Mouse (Mus musculus) B cell, adult 2 months (primary cell): ENCODE measurements at regions not wholly inside any gene's neighbourhood (a gene's known extent, or its start where the extent isn't known, plus 50 kb on each side); places are given as distances from the start of the nearest gene placed in this dataset.

Source experiments
- DNase-seq, 2 experiments: peaks; one replicate each; pipeline ENCODE4 v3.0.0; 2022

GRCm38 (mm10) chr14:72219523-72219922, 272.1 kb downstream of the Gm9195 start:
- DNase-seq, result no peak

- DNase-seq, result no peak
Observed at GRCm38 (mm10) chr14:72200307-72200706, 291.3 kb downstream of the Gm9195 start.

GRCm38 (mm10) chr14:72199900-72200299, 291.7 kb downstream of the Gm9195 start:
- no peak for DNase-seq

- no peak for DNase-seq
Observed at GRCm38 (mm10) chr14:72197972-72198371, 293.7 kb downstream of the Gm9195 start.

GRCm38 (mm10) chr14:72187329-72187984, 304.2 kb downstream of the Gm9195 start:
- DNase-seq, result no peak

GRCm38 (mm10) chr14:72175751-72176150, 315.9 kb downstream of the Gm9195 start:
- DNase-seq, result no peak

GRCm38 (mm10) chr14:72172549-72173405, 318.9 kb downstream of the Gm9195 start:
- DNase-seq, result no peak

- DNase-seq, result no peak
Observed at GRCm38 (mm10) chr14:72171777-72172176, 319.9 kb downstream of the Gm9195 start.

- no peak for DNase-seq
Observed at GRCm38 (mm10) chr14:72158537-72159323, 332.9 kb downstream of the Gm9195 start.

GRCm38 (mm10) chr14:72155197-72155907, 336.3 kb downstream of the Gm9195 start:
- no peak for DNase-seq

- no peak for DNase-seq
Observed at GRCm38 (mm10) chr14:72151676-72152075, 340.0 kb downstream of the Gm9195 start.

- no peak for DNase-seq
Observed at GRCm38 (mm10) chr14:72149463-72149862, 342.2 kb downstream of the Gm9195 start.

GRCm38 (mm10) chr14:72148886-72149285, 342.8 kb downstream of the Gm9195 start:
- DNase-seq, result no peak

GRCm38 (mm10) chr14:72146381-72146780, 345.3 kb downstream of the Gm9195 start:
- DNase-seq, result no peak

- DNase-seq, result no peak
Observed at GRCm38 (mm10) chr14:72142883-72143487, 348.7 kb downstream of the Gm9195 start.

- no peak for DNase-seq
Observed at GRCm38 (mm10) chr14:72141136-72141535, 350.5 kb downstream of the Gm9195 start.

- no peak for DNase-seq
Observed at GRCm38 (mm10) chr14:72130149-72130548, 361.5 kb downstream of the Gm9195 start.

- no peak for DNase-seq
Observed at GRCm38 (mm10) chr14:72121786-72122185, 369.9 kb downstream of the Gm9195 start.

GRCm38 (mm10) chr14:72121006-72121405, 370.6 kb downstream of the Gm9195 start:
- DNase-seq, result no peak

GRCm38 (mm10) chr14:72116842-72117241, 374.8 kb downstream of the Gm9195 start:
- no peak for DNase-seq

- DNase-seq, result no peak
Observed at GRCm38 (mm10) chr14:72113377-72113993, 378.2 kb downstream of the Gm9195 start.

- no peak for DNase-seq
Observed at GRCm38 (mm10) chr14:72110689-72111088, 380.9 kb downstream of the Gm9195 start.
